Mouse (Mus musculus): ENCODE measurements at regions not wholly inside any gene's neighbourhood (a gene's known extent, or its start where the extent isn't known, plus 50 kb on each side); places are given as distances from the start of the nearest gene placed in this dataset.

GRCm38 (mm10) chr9:47401511-47401910 is 128.5 kb upstream of the Cadm1 start:
- no peak for DNase-seq

GRCm38 (mm10) chr9:47403317-47403716 is 126.7 kb upstream of the Cadm1 start:
- no peak for DNase-seq

DNA sequence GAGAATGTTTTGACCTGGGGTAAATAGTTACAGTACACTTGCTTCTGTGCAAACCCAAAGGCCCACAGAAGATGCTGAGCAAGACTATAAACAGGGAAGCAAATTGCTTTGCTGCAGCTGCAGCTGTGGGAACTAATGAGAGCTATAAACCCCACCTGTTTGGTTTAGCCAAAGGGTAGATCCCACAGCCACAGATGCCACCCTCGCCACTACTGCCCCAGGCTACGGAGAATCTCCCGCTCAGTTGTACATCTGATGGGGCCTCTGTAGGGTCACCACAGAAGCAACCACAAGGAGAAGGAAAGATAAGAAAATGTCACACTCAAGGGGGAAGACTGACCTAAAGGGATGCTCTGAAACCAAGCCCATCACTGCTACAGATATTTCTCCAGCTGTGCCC is 125.2 kb upstream of the Cadm1 start:
- no peak for DNase-seq

DNA sequence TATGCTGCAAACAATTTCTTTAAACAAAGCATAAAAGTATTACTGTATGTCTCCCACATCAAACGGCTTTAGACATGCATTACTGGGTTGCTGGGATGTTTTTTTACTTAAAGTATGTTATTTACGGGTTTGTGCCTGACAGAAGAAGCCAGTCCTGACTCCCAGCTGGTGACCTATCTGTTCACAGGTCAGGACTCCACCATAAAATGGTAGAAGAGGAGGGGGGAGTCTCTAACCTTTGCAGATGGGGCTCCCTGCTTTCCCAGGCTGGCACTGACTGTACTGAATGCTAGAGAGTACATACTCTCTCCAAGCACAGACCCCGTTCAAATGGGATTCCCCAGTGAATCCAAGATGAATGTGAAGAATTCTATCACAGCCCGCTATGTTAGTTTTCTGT is 124.4 kb upstream of the Cadm1 start:
- no peak for DNase-seq

- DNase-seq = no peak
Measured at GRCm38 (mm10) chr9:47407007-47407670, 122.8 kb upstream of the Cadm1 start.

- no peak for DNase-seq
Measured at GRCm38 (mm10) chr9:47408061-47408460, 121.9 kb upstream of the Cadm1 start.

DNA sequence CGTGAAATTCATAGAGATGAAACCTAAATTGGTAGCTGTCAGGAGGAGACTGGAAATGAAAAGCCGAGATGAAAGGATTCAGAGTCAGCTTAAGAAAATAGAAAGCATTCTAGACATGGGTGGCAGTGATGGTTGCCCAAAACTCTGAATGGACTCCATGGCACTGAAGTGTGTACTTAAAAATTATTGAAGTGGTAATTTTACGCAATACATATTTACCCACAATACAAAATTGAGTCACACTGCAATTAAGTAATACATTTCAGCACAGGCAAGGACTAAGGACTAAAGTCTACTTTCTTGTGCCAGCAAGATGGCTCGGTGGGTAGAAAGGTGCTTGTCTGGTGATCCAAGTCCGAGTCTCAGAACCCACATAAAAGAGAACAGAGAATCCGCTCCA is 120.4 kb upstream of the Cadm1 start:
- no peak for DNase-seq

- DNase-seq = no peak
Measured at GRCm38 (mm10) chr9:47412786-47413185, 117.2 kb upstream of the Cadm1 start.

- DNase-seq = no peak
Measured at GRCm38 (mm10) chr9:47414350-47414988, 115.5 kb upstream of the Cadm1 start.

DNA sequence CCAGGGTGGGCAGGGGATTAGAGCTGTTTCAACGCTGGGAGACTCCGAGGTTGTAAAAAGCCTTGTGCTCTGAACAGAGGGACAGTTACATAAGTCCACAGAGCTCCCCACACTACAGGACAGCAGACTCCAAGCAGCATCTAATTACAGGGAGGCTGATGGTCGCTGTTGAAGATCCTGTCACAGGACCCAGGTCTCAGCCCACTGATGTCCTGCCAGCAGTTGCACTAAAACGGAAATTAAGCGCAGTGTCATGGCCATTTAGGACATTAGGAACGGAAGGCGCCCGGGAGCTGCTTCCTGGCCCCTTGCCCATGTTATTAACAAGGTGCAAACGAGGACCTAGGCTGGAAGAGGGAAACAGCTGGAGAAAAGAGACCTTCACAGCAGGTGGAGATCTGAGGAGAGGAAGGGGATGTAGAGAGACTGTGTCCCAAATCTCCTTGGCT is 107.8 kb upstream of the Cadm1 start:
- DNase-seq = peak; percentile 60 to 69

GRCm38 (mm10) chr9:47422741-47423461 is 107.1 kb upstream of the Cadm1 start:
- DNase-seq = peak; percentile 93

DNA sequence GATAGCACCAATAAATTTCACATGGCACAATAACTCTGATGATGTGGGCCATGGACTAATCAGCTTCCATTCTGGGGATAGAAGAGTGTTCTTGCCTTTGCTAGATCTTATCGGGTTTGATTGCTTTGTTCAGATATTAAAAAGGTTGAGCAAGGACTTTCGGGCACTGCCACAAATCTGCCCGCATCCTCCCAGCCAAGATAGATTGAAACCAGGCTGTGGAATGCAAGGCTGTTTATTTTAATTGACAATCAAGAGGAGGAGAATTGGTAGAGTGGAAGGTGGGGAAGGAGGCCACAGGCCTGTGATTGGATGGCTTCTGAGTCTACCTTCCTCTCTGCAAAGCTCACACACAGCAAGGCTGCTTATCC is 106.5 kb upstream of the Cadm1 start:
- DNase-seq = no peak

DNA sequence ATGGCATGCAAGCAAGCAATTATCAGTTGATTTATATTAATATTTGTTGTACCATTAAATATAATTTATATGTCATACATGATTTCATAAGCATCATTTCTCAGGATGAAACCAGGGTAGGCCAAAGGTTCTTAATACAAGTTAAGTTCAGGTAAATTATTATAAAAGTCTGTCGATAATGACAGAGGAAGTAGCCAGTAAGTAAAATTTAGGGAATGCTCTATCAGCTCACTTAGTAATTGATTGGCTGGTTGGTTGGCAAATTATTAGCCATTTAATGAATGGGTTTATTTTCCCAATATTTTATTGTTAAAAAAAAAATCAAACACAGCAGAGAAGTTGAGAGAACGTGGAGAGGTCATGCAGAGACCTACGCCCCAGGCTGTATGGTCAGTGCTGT is 105.8 kb upstream of the Cadm1 start:
- DNase-seq = no peak

DNA sequence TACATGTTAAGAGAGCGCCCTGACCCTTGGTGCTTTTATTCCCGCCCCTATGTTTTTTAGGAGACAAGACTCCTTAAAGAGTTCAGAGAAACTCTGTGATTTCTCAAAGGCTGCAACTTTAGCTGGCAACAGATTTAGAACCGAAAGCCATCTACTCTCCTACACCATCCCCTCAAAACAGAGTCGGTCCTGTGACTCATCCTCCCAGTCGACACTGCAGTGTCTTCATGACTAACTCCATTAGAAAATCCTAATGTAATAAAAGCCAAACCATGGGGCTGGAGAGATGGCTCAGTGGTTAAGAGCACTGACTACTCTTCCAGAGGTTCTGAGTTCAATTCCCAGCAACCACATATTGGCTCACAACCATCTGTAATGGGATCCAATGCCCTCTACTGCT is 103.3 kb upstream of the Cadm1 start:
- DNase-seq = no peak

GRCm38 (mm10) chr9:47428710-47429341 is 101.1 kb upstream of the Cadm1 start:
- no peak for DNase-seq

DNA sequence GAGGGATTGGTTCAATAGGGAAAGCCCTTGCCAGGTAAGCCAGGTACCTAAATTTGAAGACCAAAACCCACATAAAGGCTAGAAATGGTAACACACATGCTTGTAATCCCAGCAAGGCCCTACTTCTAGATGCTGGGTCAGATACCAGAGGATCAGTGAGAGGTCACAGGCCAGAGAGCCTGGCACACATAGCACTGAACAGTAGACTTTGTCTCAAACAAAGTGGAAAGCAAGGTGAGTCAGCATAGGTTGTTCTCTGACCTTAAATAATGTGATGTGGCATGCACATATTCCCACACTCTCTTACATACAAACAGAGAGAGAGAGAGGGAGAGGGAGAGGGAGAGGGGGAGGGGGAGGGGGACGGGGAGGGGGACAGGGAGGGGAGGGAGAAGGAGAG is 100.3 kb upstream of the Cadm1 start:
- no peak for DNase-seq

DNA sequence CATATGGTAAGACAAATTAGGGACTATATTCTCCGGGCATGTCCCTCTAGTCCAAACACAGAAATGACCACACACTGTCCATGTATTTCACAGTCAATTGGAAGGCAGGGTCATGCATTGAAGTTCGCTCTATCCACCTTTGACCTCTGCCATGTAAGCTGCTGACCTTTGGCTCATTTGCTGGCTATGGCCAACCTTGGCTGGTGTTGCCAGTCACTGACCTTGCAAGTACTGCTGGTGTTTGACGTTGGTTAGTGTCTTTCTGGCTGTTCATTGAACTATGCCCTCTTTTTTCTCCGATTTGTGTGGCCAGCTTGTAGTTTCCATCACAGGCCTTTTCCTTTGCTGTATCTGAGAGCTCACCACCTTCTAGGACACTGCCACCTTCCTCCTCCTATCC is 97.3 kb upstream of the Cadm1 start:
- no peak for DNase-seq

DNA sequence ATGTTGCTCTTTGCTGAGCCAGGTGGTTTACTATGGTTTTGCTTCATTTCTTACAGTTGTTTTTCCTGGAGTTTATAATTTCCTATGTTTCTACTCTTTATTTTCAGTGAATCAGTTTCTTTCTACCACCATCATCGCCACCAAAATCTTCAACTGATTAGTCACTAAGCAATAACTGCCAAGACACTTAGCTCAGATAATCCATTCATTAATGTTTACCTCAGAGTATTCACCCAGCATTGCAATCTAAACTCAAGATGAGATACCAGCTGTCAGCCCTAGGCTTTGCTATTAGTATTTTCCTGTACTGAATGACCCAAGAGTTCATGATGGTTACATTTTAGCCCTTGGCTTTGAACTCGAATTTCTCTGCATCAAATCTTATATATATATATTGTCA is 96.8 kb upstream of the Cadm1 start:
- no peak for DNase-seq

DNA sequence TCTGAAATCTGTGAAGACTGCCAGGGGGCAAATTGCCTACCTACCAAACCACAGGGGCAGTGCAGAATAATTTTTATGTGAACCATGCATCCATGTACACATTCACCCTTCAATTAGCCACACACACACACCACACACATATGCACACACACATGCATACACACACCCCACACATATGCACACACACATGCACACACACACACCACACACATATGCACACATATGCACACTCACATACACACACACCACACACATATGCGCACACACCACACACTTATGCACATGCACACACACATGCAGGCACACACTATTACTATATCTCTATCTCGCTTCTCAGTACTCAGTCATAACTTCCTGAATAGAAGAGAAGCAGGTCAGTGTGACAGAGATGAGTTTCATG is 95.9 kb upstream of the Cadm1 start:
- no peak for DNase-seq

DNA sequence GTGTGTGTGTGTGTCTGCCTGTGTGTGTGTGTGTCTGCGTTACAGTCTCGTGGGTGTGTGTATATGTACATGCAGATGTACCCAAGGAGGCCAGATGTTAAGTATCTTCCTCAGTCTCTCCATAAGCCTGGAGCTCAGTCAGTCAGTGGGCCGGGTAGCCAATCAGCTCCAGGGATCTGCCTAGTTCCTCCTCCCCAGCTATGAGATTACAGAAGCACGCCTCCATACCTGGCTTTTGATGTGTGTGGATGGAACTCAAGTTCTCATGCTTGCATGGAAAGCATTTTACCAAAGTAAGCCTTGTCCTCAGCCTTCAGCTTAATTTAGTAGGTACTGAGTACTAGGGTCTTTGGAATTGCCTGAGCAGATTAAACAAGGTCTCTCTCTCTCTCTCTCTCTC is 91.0 kb upstream of the Cadm1 start:
- no peak for DNase-seq

DNA sequence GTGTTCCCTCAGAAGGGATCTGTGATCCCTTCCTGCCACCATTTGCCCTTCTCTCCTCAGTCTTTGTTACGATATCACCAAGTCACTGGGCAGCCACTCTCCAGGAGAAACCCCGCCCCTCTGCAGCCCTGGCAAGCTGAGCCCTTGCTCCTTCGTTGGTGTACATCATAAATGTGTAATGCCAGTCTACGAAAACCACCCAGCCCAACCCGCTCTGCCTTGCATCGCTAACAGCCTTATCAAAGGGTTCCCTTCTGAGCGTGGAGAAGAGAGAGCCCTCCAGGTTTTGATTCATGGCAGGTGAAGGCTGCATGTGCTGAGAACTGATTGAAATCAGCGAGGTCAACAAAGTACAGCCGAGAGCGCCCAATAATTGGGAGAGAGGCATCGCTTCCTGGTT is 90.5 kb upstream of the Cadm1 start:
- DNase-seq = no peak

DNA sequence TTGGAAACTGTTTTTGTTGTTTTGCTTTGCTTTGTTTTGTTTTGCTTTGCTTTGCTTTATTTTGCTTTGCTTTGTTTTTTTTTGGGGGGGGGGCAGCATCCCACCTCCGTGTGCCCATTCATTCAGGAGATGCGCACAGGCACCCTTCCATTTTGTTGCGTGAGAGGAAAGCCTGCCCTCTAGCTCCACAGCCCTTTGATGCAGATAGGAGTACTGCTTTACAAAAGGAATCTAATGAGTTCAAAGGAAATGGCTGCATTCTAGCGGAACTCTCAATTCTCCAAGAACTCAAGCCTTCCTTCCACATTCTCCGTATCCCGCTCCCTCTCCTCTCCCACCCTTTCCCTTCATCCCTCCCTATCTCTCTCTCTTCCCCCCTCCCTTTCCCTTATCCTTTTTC is 89.8 kb upstream of the Cadm1 start:
- peak; percentile 22 to 31 for DNase-seq

GRCm38 (mm10) chr9:47441155-47441554 is 88.8 kb upstream of the Cadm1 start:
- DNase-seq = no peak

- DNase-seq = no peak
Measured at GRCm38 (mm10) chr9:47444168-47444567, 85.8 kb upstream of the Cadm1 start.

All from cerebellum, postnatal 36 days (tissue).